Mouse (Mus musculus): ENCODE results near the gene Zfp346.

- TF ChIP-seq USF1 (IDR thresholded peaks at IDR 0.05; ENCODE audit: low read depth, low read length) (no peak), ZC3H11A (IDR thresholded peaks at IDR 0.05; ENCODE audit: low read depth, low read length) (peak; percentile 32; the same call in 1 of the 2 replicates), MXI1 (IDR thresholded peaks at IDR 0.05; ENCODE audit: low read depth, low read length) (no peak), ZKSCAN1 (IDR thresholded peaks at IDR 0.05; ENCODE audit: borderline replicate concordance, low read depth, low read length) (no peak), CTCF (conservative IDR thresholded peaks at IDR 0.05 in 1 of 2, IDR thresholded peaks at IDR 0.05 in 1 of 2; ENCODE audit: low read depth in 2 of 2, low read length in 2 of 2) (peak; percentile 70 to 91), SIN3A (IDR thresholded peaks at IDR 0.05; ENCODE audit: low read length) (no peak), TCF12 (IDR thresholded peaks at IDR 0.05; ENCODE audit: low read depth, low read length) (no peak)
These were observed 73.4 kb downstream of the Zfp346 start for GRCm38 (mm10) chr13:55178556-55178955.
